Mouse (Mus musculus) forebrain, embryonic 11.5 days (tissue): Measurements from ENCODE around the gene Ociad1. TPM values are rescaled to one million over a fixed set of nuclear protein-coding genes. Genes with fewer than 3 reads are reported as not detected.

Experiments
- ATAC-seq: fragments of 200-750 bp; cut with Nextera tagmentation; replicated peaks from 2 replicates; pipeline ENCODE4 v1.8.0; 2017; ENCODE audit warnings: moderate TSS enrichment; ENCODE audit not compliant: low FRiP score
- DNase-seq: peaks from one replicate; pipeline ENCODE4 v3.0.0-alpha.2; 2017; ENCODE audit warnings: low spot score
- H3K27ac ChIP-seq: fragments of 300-500 bp; sonication (generic); 2 replicates; pipeline ENCODE4 v1.5.1; 2014; ENCODE audit warnings: low read depth, low read length
- H3K27me3 ChIP-seq: fragments of 300-500 bp; sonication (generic); 2 replicates; pipeline ENCODE4 v1.6.1; 2014; ENCODE audit warnings: mild to moderate bottlenecking, low read length, mixed read lengths; ENCODE audit not compliant: control insufficient read depth, insufficient read depth
- H3K36me3 ChIP-seq: fragments of 300-500 bp; sonication (generic); 2 replicates; pipeline ENCODE4 v1.6.1; 2014; ENCODE audit warnings: mild to moderate bottlenecking, low read length, moderate library complexity, mixed read lengths; ENCODE audit not compliant: control insufficient read depth, insufficient read depth
- H3K4me1 ChIP-seq: fragments of 300-500 bp; sonication (generic); replicated peaks from 2 replicates; pipeline ENCODE4 v1.6.1; 2014; ENCODE audit warnings: low read length, mixed read lengths; ENCODE audit not compliant: control insufficient read depth, insufficient read depth
- H3K4me2 ChIP-seq: fragments of 300-500 bp; sonication (generic); 2 replicates; pipeline ENCODE4 v1.6.1; 2014; ENCODE audit warnings: low read depth, mild to moderate bottlenecking, low read length, moderate library complexity, mixed read lengths; ENCODE audit not compliant: severe bottlenecking
- H3K4me3 ChIP-seq: fragments of 300-500 bp; sonication (generic); 2 replicates; pipeline ENCODE4 v1.5.1; 2014; ENCODE audit warnings: low read depth, low read length
- H3K9ac ChIP-seq: fragments of 300-500 bp; sonication (generic); 2 replicates; pipeline ENCODE4 v1.6.1; 2014; ENCODE audit warnings: low read length
- H3K9me3 ChIP-seq: fragments of 300-500 bp; sonication (generic); 2 replicates; pipeline ENCODE4 v1.6.1; 2016; ENCODE audit warnings: low read length, mixed read lengths; ENCODE audit not compliant: control insufficient read depth
- WGBS: fragments of 180-500 bp; shearing (Covaris S2); extraction: QIAGEN DNeasy Blood & Tissue Kit; methylation state at CpG from one replicate; pipeline ENCODE4 v1.1.7; 2014; 5-methylcytosine and 5-hydroxymethylcytosine counted together
- polyA plus RNA-seq: library from polyadenylated mRNA; unstranded; fragments of >200 nt; fragmentation: Nextera tagmentation; extraction: Ambion mirVana; gene quantifications from 2 replicates; pipeline ENCODE4 v1.2.1, GENCODE M21; 2014

The Ociad1 gene
- polyA plus RNA-seq, result 143 and 144 TPM in 2 replicates

GRCm38 (mm10) chr5:73292502-73293457 lies at the start of gene Ociad1:
Gene Ociad1, plus strand, starts transcription at chr5:73292784.
- peak; percentile 99 for ATAC-seq
- Histone ChIP-seq H3K9me3 (no peaks in the 10 kb centered on the region), H3K4me3 (peak within 1 kb of the TSS; percentile 96), H3K27me3 (no peaks in the 10 kb centered on the region), H3K4me1 (peaks cover 2% of the 10 kb centered on the region; the same call in 1 of the 2 replicates), H3K36me3 (no peaks in the 10 kb centered on the region; the same call in 1 of the 2 replicates), H3K27ac (peak within 1 kb of the TSS; percentile 78), H3K9ac (peak within 1 kb of the TSS; percentile 93), H3K4me2 (peak within 1 kb of the TSS; percentile 72)
- under 1% methylated on average over 56 of the region's 58 CpGs for WGBS
- DNase-seq, result peak; percentile 99

GRCm38 (mm10) chr5:73244403-73244802 lies 48.2 kb upstream of the Ociad1 start:
- H3K27me3 ChIP-seq, result no peaks in the 10 kb centered on the region
- H3K4me1 ChIP-seq, result 0 out of 2 replicates have a peak, but pooled peaks cover 1% of the 10 kb centered on the region
- no peak overlapping the region for H3K4me2 ChIP-seq
- H3K4me3 ChIP-seq, result no peak overlapping the region
- DNase-seq (no peak), ATAC-seq (no peak)
- 87% methylated on average over 13 of the region's 13 CpGs for WGBS
- H3K9ac ChIP-seq, result no peak overlapping the region
- no peaks in the 10 kb centered on the region for H3K36me3 ChIP-seq
- no peak overlapping the region for H3K27ac ChIP-seq
- H3K9me3 ChIP-seq, result no peaks in the 10 kb centered on the region

- no peaks in the 10 kb centered on the region for H3K36me3 ChIP-seq
- H3K9me3 ChIP-seq, result no peaks in the 10 kb centered on the region
- WGBS, result 91% methylated on average over 6 of the region's 6 CpGs
- no peak overlapping the region for H3K27ac ChIP-seq
- DNase-seq (no peak), ATAC-seq (no peak)
- H3K9ac ChIP-seq, result no peak overlapping the region
- H3K4me3 ChIP-seq, result no peak overlapping the region
- H3K27me3 ChIP-seq, result no peaks in the 10 kb centered on the region
- no peak overlapping the region for H3K4me2 ChIP-seq
- 0 out of 2 replicates have a peak, but pooled peaks cover 1% of the 10 kb centered on the region for H3K4me1 ChIP-seq
Observed at GRCm38 (mm10) chr5:73246414-73246813, 46.2 kb upstream of the Ociad1 start.

- no peaks in the 10 kb centered on the region for H3K27me3 ChIP-seq
- WGBS, result 82% methylated on average over 8 of the region's 8 CpGs
- H3K4me1 ChIP-seq, result 0 out of 2 replicates have a peak, but pooled peaks cover 1% of the 10 kb centered on the region
- no peaks in the 10 kb centered on the region for H3K36me3 ChIP-seq
- DNase-seq (no peak), ATAC-seq (no peak)
- no peak overlapping the region for H3K4me3 ChIP-seq
- H3K27ac ChIP-seq, result no peak overlapping the region
- no peak overlapping the region for H3K9ac ChIP-seq
- H3K9me3 ChIP-seq, result no peaks in the 10 kb centered on the region
- no peak overlapping the region for H3K4me2 ChIP-seq
Observed at GRCm38 (mm10) chr5:73248211-73248610, 44.4 kb upstream of the Ociad1 start.

- no peak for DNase-seq
- no peaks in the 10 kb centered on the region for H3K36me3 ChIP-seq
- 92% methylated on average over 4 of the region's 4 CpGs for WGBS
- no peak overlapping the region for H3K4me3 ChIP-seq
- no peak overlapping the region for H3K9ac ChIP-seq
- H3K27ac ChIP-seq, result no peak overlapping the region
- H3K27me3 ChIP-seq, result no peaks in the 10 kb centered on the region
- ATAC-seq, result no peak
- H3K9me3 ChIP-seq, result no peaks in the 10 kb centered on the region
- H3K4me1 ChIP-seq, result 0 out of 2 replicates have a peak, but pooled peaks cover 1% of the 10 kb centered on the region
- H3K4me2 ChIP-seq, result no peak overlapping the region
Observed at GRCm38 (mm10) chr5:73249341-73249740, 43.2 kb upstream of the Ociad1 start.

- Histone ChIP-seq H3K36me3 (no peaks in the 10 kb centered on the region), H3K9ac (no peak overlapping the region), H3K27me3 (no peaks in the 10 kb centered on the region), H3K4me1 (no peaks in the 10 kb centered on the region), H3K27ac (no peak overlapping the region), H3K4me3 (no peak overlapping the region), H3K9me3 (no peaks in the 10 kb centered on the region), H3K4me2 (no peak overlapping the region)
- DNase-seq (no peak), ATAC-seq (no peak)
Observed at GRCm38 (mm10) chr5:73252739-73253138, 39.8 kb upstream of the Ociad1 start.

GRCm38 (mm10) chr5:73254660-73255059 lies 37.9 kb upstream of the Ociad1 start:
- H3K27ac ChIP-seq, result peak overlapping the region; percentile 91; the same call in 1 of the 2 replicates

GRCm38 (mm10) chr5:73255321-73256251 lies 37.0 kb upstream of the Ociad1 start:
- Histone ChIP-seq H3K27me3 (no peaks in the 10 kb centered on the region), H3K36me3 (no peaks in the 10 kb centered on the region), H3K4me2 (peak overlapping the region; percentile 66), H3K4me1 (no peaks in the 10 kb centered on the region), H3K27ac (peak overlapping the region; percentile 91), H3K9ac (peak overlapping the region; percentile 95), H3K4me3 (peak overlapping the region; percentile 95), H3K9me3 (no peaks in the 10 kb centered on the region)
- under 1% methylated on average over 122 of the region's 129 CpGs for WGBS
- peak; percentile 82 for DNase-seq
- peak; percentile 64 for ATAC-seq

More at GRCm38 (mm10) chr5:73254660-73255059, 37.9 kb upstream of the Ociad1 start:
- ATAC-seq (no peak), DNase-seq (no peak)
- Histone ChIP-seq H3K4me2 (peak overlapping the region; percentile 66), H3K9me3 (no peaks in the 10 kb centered on the region), H3K4me1 (no peaks in the 10 kb centered on the region), H3K4me3 (peak overlapping the region; percentile 95), H3K9ac (peak overlapping the region; percentile 95), H3K27me3 (no peaks in the 10 kb centered on the region), H3K36me3 (no peaks in the 10 kb centered on the region)
- 51% methylated on average over 5 of the region's 5 CpGs for WGBS
